19 mouse cellular contexts compared by ENCODE assay signal in the genomic region with DNA sequence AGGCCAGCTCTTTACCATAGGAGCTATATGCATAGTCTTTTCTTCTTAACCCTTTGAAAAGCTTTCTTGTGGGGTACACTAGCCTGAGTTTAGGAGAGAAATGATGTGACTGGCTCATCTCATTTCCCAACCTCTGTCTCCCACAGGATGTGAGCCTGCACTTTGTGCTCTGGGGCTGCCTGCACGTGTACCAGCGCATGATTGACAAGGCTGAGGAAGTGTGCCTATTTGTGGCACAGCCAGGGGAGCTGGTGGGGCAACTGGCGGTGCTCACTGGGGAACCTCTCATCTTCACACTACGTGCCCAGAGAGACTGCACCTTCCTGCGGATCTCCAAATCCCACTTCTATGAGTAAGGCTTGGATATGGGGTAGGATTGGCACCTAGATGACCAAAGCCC. TPM values are rescaled to one million over a fixed set of nuclear protein-coding genes. Genes with fewer than 3 reads are reported as not detected.
"Had no signal": no experiment of that assay in that cellular context is flagged by ENCODE, and none has a peak within 500 bp of the region (broad histone marks: within the 10 kb centered on the region; RNA-seq: fewer than 3 reads in every experiment).

No protein-coding gene starts in this region.

- ATAC-seq: midbrain, embryonic 13.5 days; midbrain, embryonic 15.5 days had no signal

- H3K9me3 ChIP-seq: liver, embryonic 15.5 days; midbrain, embryonic 13.5 days; midbrain, embryonic 15.5 days; neural tube, embryonic 12.5 days; stomach, embryonic 15.5 days had no signal

- H3K4me3 ChIP-seq: liver, embryonic 15.5 days; midbrain, embryonic 13.5 days; midbrain, embryonic 15.5 days; neural tube, embryonic 12.5 days; stomach, embryonic 15.5 days had no signal

- H3K4me1 ChIP-seq: midbrain, embryonic 13.5 days; midbrain, embryonic 15.5 days; neural tube, embryonic 12.5 days; stomach, embryonic 15.5 days had no signal

- DNase-seq: lung, adult 18-20 months; lung, embryonic 14.5 days; lung, postnatal 10 days; lung, postnatal 4 days; right cerebral cortex, postnatal 14 days; thymus, adult 2 months; thymus, postnatal 14 days; thymus, postnatal 36 days had no signal

- H3K27ac ChIP-seq: liver, embryonic 15.5 days; midbrain, embryonic 13.5 days; midbrain, embryonic 15.5 days; neural tube, embryonic 12.5 days; stomach, embryonic 15.5 days; stomach, postnatal 0 days had no signal

- H3K27me3 ChIP-seq: liver, embryonic 15.5 days; midbrain, embryonic 13.5 days; midbrain, embryonic 15.5 days; neural tube, embryonic 12.5 days; stomach, embryonic 15.5 days had no signal

RNA-seq across cellular contexts. Expression of a gene that starts 37.0 kb away (rescaled TPM):
- total RNA-seq: midbrain, postnatal 0 days; neutrophil, adult 5-6 weeks had no signal
- polyA plus RNA-seq: midbrain, postnatal 0 days; spleen, adult 2 months; testis, adult 2 months; thymus, adult 2 months had no signal

RNA-seq across cellular contexts. Expression of a gene that starts 56.3 kb away (rescaled TPM):
- total RNA-seq: monocyte, adult 5-6 weeks; neutrophil, adult 5-6 weeks had no signal
